Mouse (Mus musculus): Measurements from ENCODE around the gene Abtb2.
A peak's percentile ranks its signal among the peaks of the same experiment; 100 is the strongest.

Gene Abtb2

GRCm38 (mm10) chr2:103659648-103660556 lies 93.8 kb downstream of the Abtb2 start:
- DNase-seq (ENCODE audit: low spot score in 2 of 2), result no peak

GRCm38 (mm10) chr2:103661696-103662095 lies 95.6 kb downstream of the Abtb2 start:
- no peak for DNase-seq (ENCODE audit: low spot score in 2 of 2)

GRCm38 (mm10) chr2:103662121-103662520 lies 96.0 kb downstream of the Abtb2 start:
- DNase-seq (ENCODE audit: low spot score in 2 of 2), result peak; percentile 67 to 73

GRCm38 (mm10) chr2:103664341-103664740 lies 98.2 kb downstream of the Abtb2 start:
- DNase-seq (ENCODE audit: low spot score in 2 of 2), result no peak

GRCm38 (mm10) chr2:103667962-103668815 lies 102.1 kb downstream of the Abtb2 start:
- DNase-seq (ENCODE audit: low spot score in 2 of 2), result no peak

DNA sequence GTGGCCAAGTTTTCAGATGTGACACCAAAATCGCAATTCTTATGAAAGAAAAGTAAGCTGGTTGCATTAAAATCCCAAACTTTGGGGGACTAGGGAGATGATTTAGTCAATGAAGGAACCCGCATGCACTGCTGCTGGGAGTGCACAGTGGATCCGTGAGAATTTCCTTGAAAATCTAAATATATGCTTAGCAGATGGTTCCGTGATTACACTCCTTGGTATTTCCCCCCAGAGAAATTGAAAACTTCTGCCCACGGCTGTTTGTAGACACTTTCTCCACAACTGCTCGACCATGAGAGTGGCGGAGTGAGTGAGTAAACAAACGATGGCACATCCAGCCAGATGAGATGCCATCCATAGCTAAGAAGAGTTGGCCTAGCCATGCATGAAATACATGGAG lies 102.8 kb downstream of the Abtb2 start:
- no peak for DNase-seq (ENCODE audit: low spot score in 2 of 2)

- DNase-seq (ENCODE audit: low spot score in 2 of 2), result no peak
Measured at GRCm38 (mm10) chr2:103669561-103669960, 103.5 kb downstream of the Abtb2 start.

- DNase-seq (ENCODE audit: low spot score in 2 of 2), result no peak
Measured at GRCm38 (mm10) chr2:103670276-103670680, 104.2 kb downstream of the Abtb2 start.

- DNase-seq (ENCODE audit: low spot score in 2 of 2), result no peak
Measured at GRCm38 (mm10) chr2:103672573-103673119, 106.5 kb downstream of the Abtb2 start.

- DNase-seq (ENCODE audit: low spot score in 2 of 2), result no peak
Measured at GRCm38 (mm10) chr2:103673609-103674008, 107.5 kb downstream of the Abtb2 start.

- DNase-seq (ENCODE audit: low spot score in 2 of 2), result no peak
Measured at GRCm38 (mm10) chr2:103675391-103675790, 109.3 kb downstream of the Abtb2 start.

DNA sequence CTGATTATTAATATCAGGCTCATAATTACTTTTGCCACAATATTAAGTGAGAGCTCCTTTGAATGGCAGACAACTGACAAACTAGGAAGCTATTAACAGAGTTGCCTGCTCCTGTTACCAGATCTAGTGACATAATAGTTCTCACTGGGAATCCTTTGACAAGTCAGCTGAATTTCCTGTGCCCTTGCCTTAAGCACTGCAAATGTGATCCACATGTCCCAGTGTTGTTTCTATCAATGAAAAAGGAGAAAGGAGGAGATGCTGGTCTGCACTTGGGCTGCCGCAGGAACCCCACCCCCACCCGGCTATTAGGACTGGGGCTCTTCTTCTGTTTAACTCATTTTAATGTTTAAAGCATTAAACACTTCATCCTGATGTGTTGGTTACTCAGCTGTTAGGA lies 110.7 kb downstream of the Abtb2 start:
- no peak for DNase-seq (ENCODE audit: low spot score in 2 of 2)

- DNase-seq (ENCODE audit: low spot score in 2 of 2), result no peak
Measured at GRCm38 (mm10) chr2:103677614-103678369, 111.7 kb downstream of the Abtb2 start.

- no peak for DNase-seq (ENCODE audit: low spot score in 2 of 2)
Measured at GRCm38 (mm10) chr2:103678433-103678832, 112.3 kb downstream of the Abtb2 start.

DNA sequence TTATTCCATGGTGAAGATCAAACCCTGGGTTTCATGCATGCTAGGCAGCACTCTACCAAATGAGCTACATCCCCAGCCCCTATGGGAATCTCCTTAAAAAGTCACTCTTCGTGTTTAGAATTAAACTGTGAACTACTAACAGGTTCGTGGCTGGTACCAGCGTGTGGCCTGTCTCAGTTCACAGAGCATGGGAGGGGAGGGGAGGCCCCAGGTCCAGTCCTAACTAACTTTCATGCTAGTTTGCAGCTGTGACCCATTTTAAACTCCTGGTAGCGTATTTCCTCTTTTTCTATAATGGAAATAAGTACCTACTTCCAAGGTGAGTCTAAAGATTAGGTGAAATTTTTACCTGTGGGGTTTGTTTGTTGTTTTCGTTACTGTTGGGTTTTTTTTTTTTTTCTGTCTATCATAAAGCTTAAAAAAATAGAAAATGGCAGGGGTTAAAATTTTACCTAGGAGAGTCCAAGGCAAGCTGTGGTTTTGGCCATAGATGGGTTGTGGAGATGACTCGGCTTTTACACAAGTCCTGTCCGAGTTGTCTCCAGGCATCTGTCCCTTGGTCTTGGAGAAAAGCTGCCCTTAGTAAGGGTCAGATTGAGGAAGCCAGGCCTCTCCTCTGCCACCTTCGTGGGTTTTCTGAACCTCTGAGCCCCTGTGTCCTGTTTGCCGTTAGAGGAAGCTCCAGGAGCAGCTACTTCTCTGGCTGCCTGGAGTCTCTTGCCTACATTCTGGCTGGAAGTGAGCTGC lies 114.4 kb downstream of the Abtb2 start:
- DNase-seq (ENCODE audit: low spot score in 2 of 2), result no peak

GRCm38 (mm10) chr2:103681149-103681548 lies 115.0 kb downstream of the Abtb2 start:
- DNase-seq (ENCODE audit: low spot score in 2 of 2), result no peak

DNA sequence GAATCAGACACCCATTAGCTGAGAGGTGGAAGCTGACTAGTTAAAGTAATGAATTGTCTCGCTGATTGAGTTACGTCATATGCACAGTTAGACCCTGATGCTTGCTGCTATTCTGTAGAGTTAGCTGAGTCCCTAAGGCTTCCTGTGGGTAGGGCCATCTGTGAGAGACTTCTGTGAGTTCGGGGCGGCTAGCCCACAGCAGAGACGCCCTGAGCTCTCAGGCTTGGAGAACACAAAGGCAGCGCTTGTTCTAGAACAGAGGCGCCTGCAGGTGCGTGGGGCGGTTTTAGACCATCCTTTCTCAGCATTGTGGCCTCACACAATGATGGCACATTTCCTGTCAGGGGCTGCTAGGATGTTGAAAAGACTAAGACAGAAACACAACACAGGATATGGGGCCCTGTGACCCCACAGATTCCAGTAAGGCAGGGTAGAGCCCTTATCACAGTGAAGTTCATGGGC lies 116.2 kb downstream of the Abtb2 start:
- DNase-seq (ENCODE audit: low spot score in 2 of 2), result peak; percentile 71 to 72

DNA sequence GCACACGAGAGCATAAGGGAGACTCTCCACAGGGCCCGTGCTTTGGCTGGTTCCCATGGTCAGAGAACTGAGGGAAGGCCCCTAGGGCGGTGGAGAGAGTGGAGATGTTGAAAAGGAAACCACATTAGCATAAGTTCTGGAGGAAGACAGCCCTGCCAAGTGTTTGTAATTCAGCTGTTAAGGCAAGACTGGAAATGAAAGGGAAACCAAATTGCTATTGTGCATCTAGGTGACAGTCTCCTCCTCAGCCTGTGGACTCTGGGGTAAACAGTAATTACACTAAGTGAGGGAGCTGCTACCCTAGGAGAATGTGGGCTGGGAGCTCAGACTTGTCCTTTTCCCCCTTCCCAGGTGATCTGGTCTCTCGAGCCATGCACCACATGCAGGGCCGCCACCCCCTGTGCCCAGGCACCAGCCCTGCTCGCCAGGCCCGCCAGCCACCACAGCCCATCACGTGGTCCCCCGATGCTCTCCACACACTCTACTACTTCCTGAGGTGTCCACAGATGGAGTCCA lies 116.9 kb downstream of the Abtb2 start:
- peak; percentile 37 to 49 for DNase-seq (ENCODE audit: low spot score in 2 of 2)

GRCm38 (mm10) chr2:103684431-103684830 lies 118.3 kb downstream of the Abtb2 start:
- DNase-seq (ENCODE audit: low spot score in 2 of 2), result no peak

GRCm38 (mm10) chr2:103684926-103685577 lies 118.9 kb downstream of the Abtb2 start:
- no peak for DNase-seq (ENCODE audit: low spot score in 2 of 2)

Data from natural killer cell, adult 2 months (primary cell).